ENCODE assay signal across 9 mouse cellular contexts in genomic region chr11:22002783-22003340, GRCm38 (mm10). TPM values are rescaled to one million over a fixed set of nuclear protein-coding genes. Genes with fewer than 3 reads are reported as not detected.
DNase-seq lines count a peak whose midpoint lies in the region; ATAC-seq and TF ChIP-seq lines count a peak whose summit lies in the region.
"Had no signal": no experiment of that assay in that cellular context is flagged by ENCODE, and none has a peak within 500 bp of the region (broad histone marks: within the 10 kb centered on the region; RNA-seq: fewer than 3 reads in every experiment).

TSS of gene Otx1 (minus strand) at chr11:22002897.

- H3K36me3 ChIP-seq in heart, embryonic 10.5 days: no peaks in the 10 kb centered on the region
- H3K36me3 ChIP-seq in kidney, postnatal 0 days (ENCODE audit: insufficient read depth, low read length): no peaks in the 10 kb centered on the region
- no peaks in the 10 kb centered on the region for H3K36me3 ChIP-seq in midbrain, embryonic 14.5 days (ENCODE audit: control insufficient read depth, insufficient read depth, low read length)

- peak within 1 kb of the TSS; percentile 84 for H3K27ac ChIP-seq in heart, embryonic 10.5 days
- H3K27ac ChIP-seq in kidney, postnatal 0 days: no peak within 1 kb of the TSS
- peak within 1 kb of the TSS; percentile 88 for H3K27ac ChIP-seq in midbrain, embryonic 14.5 days (replicated peaks; ENCODE audit: low read depth, low read length)

- WGBS in heart, embryonic 10.5 days: under 1% methylated on average over 34 of the region's 34 CpGs
- under 1% methylated on average over 34 of the region's 34 CpGs for WGBS in kidney, postnatal 0 days
- under 1% methylated on average over 34 of the region's 34 CpGs for WGBS in midbrain, embryonic 14.5 days

- peaks cover 92% of the 10 kb centered on the region for H3K27me3 ChIP-seq in heart, embryonic 10.5 days (ENCODE audit: insufficient read depth, poor library complexity, severe bottlenecking)
- peaks cover 72% of the 10 kb centered on the region for H3K27me3 ChIP-seq in kidney, postnatal 0 days (ENCODE audit: insufficient read depth, low read length)
- H3K27me3 ChIP-seq in midbrain, embryonic 14.5 days (ENCODE audit: control insufficient read depth, insufficient read depth, low read length): peaks cover 51% of the 10 kb centered on the region

- TF ChIP-seq CTCF in kidney, postnatal 0 days (IDR thresholded peaks at IDR 0.05; ENCODE audit: low read depth): no peak

- DNase-seq in adrenal gland, postnatal 14 days: peak; percentile 17
- no peak for DNase-seq in adrenal gland, postnatal 25 days
- peak; percentile 43 to 62 for DNase-seq in right cerebral cortex, postnatal 10 days (ENCODE audit: low spot score in 2 of 2)
- DNase-seq in right cerebral cortex, postnatal 36 days (ENCODE audit: low spot score in 2 of 2): no peak
- DNase-seq in heart, embryonic 10.5 days (ENCODE audit: low spot score): no peak
- peak; percentile 21 for DNase-seq in kidney, postnatal 0 days (ENCODE audit: low spot score)
- peak; percentile 75 for DNase-seq in midbrain, embryonic 14.5 days

- ATAC-seq in kidney, postnatal 0 days (replicated peaks; ENCODE audit: low FRiP score, low read depth): no peak
- ATAC-seq in midbrain, embryonic 14.5 days (ENCODE audit: low FRiP score, low TSS enrichment): no peak
- no peak for ATAC-seq in megakaryocyte progenitor cell, adult 5-6 weeks (replicated peaks; ENCODE audit: poor library complexity)

- no peaks in the 10 kb centered on the region for H3K9me3 ChIP-seq in heart, embryonic 10.5 days
- no peaks in the 10 kb centered on the region for H3K9me3 ChIP-seq in kidney, postnatal 0 days (replicated peaks; ENCODE audit: low read length)
- H3K9me3 ChIP-seq in midbrain, embryonic 14.5 days (ENCODE audit: control insufficient read depth, low read length): no peaks in the 10 kb centered on the region

- peak within 1 kb of the TSS; percentile 75 for H3K4me3 ChIP-seq in heart, embryonic 10.5 days
- peak within 1 kb of the TSS; percentile 44 for H3K4me3 ChIP-seq in kidney, postnatal 0 days (replicated peaks; ENCODE audit: low read depth, low read length)
- peak within 1 kb of the TSS; percentile 57 for H3K4me3 ChIP-seq in midbrain, embryonic 14.5 days (replicated peaks; ENCODE audit: low read depth, low read length)

- peak within 1 kb of the TSS; percentile 85 for H3K4me2 ChIP-seq in kidney, postnatal 0 days (ENCODE audit: low read length)
- peak within 1 kb of the TSS; percentile 74 for H3K4me2 ChIP-seq in midbrain, embryonic 14.5 days (ENCODE audit: low read length)

- H3K4me1 ChIP-seq in heart, embryonic 10.5 days: peaks cover 45% of the 10 kb centered on the region
- peaks cover 20% of the 10 kb centered on the region; the same call in 1 of the 2 replicates for H3K4me1 ChIP-seq in kidney, postnatal 0 days (replicated peaks; ENCODE audit: insufficient read depth, low read length)
- peaks cover 32% of the 10 kb centered on the region for H3K4me1 ChIP-seq in midbrain, embryonic 14.5 days (ENCODE audit: control insufficient read depth, insufficient read depth, low read length)

- H3K9ac ChIP-seq in kidney, postnatal 0 days (ENCODE audit: low read depth, low read length): no peak within 1 kb of the TSS
- H3K9ac ChIP-seq in midbrain, embryonic 14.5 days (replicated peaks; ENCODE audit: low read length): peak within 1 kb of the TSS; percentile 66

RNA-seq across cellular contexts. Expression of gene Otx1, which starts in this region (rescaled TPM):
- total RNA-seq in adrenal gland, postnatal 14 days (2021): not detected in 2 replicates
- total RNA-seq in adrenal gland, postnatal 25 days (2021): not detected in 2 replicates
- polyA plus RNA-seq in heart, embryonic 10.5 days (2016; fragmentation: Nextera tagmentation; extraction: Ambion mirVana): 0.12 and 0.33 TPM in 2 replicates
- polyA plus RNA-seq in kidney, postnatal 0 days (2015; fragmentation: Nextera tagmentation; extraction: Ambion mirVana): not detected in 2 replicates
- polyA plus RNA-seq in midbrain, embryonic 14.5 days (2014; fragmentation: Nextera tagmentation; extraction: Ambion mirVana): 9.9 and 15.2 TPM in 2 replicates
- total RNA-seq in megakaryocyte progenitor cell, adult 5-6 weeks (2015): not detected in 2 replicates
- not detected in 2 replicates for total RNA-seq in megakaryocyte progenitor cell, adult 5-6 weeks (2017)
- total RNA-seq: gastrocnemius, postnatal 4 days had no signal

Comparison
In these comparisons a context has a peak if more than half of its experiments do, and no peak if none do; other contexts are left out.
1. DNase-seq: peak in right cerebral cortex, postnatal 10 days (2 of 2) and midbrain, embryonic 14.5 days (single experiment); none in adrenal gland, postnatal 25 days (single experiment), right cerebral cortex, postnatal 36 days (0 of 2) and heart, embryonic 10.5 days (single experiment).
2. Peak in DNase-seq in adrenal gland, postnatal 14 days; RNA of the gene not detected or under 1 TPM.
3. Peak in DNase-seq, H3K4me3 ChIP-seq and H3K4me2 ChIP-seq in kidney, postnatal 0 days; RNA of the gene not detected or under 1 TPM.
4. Peak in every context shown above with its lines, with median percentiles within 50 percentile points of each other: H3K4me3 ChIP-seq.